Mouse (Mus musculus) brain, embryonic 14.5 days (tissue): ENCODE measurements around the gene Tmem106a. TPM values are rescaled to one million over a fixed set of nuclear protein-coding genes. Genes with fewer than 3 reads are reported as not detected.
A peak's percentile ranks its signal among the peaks of the same experiment; 100 is the strongest.
"Not testable (repeated sequence)": the region's sequence is repeated elsewhere in the genome, so short reads cannot be mapped to it uniquely, and the experiment has no call there.

Experiments
- DNase-seq: peaks from one replicate; pipeline ENCODE4 v3.0.0-alpha.2; 2011; ENCODE audit warnings: low read depth
- CTCF ChIP-seq: fragments of 200-500 bp; IDR thresholded peaks from 2 replicates; pipeline ENCODE4 v1.5.1; 2012; ENCODE audit warnings: inconsistent platforms, mild to moderate bottlenecking, moderate library complexity, borderline replicate concordance; ENCODE audit not compliant: insufficient read depth, insufficient read length; ENCODE audit errors: extremely low read depth
- POLR2A ChIP-seq: fragments of 200-500 bp; IDR thresholded peaks from 2 replicates; pipeline ENCODE4 v1.6.1; 2012; ENCODE audit warnings: mild to moderate bottlenecking, inconsistent platforms, borderline replicate concordance; ENCODE audit not compliant: poor library complexity, insufficient read depth, insufficient read length, severe bottlenecking; ENCODE audit errors: extremely low read depth
- polyA plus RNA-seq: library from polyadenylated mRNA; depleted of rRNA; stranded (reverse); fragments of >200 nt; gene quantifications from 2 replicates; pipeline ENCODE4 v1.2.3, GENCODE M21; 2012

Tmem106a gene
- polyA plus RNA-seq, 1 experiment = 3.6 TPM

DNA sequence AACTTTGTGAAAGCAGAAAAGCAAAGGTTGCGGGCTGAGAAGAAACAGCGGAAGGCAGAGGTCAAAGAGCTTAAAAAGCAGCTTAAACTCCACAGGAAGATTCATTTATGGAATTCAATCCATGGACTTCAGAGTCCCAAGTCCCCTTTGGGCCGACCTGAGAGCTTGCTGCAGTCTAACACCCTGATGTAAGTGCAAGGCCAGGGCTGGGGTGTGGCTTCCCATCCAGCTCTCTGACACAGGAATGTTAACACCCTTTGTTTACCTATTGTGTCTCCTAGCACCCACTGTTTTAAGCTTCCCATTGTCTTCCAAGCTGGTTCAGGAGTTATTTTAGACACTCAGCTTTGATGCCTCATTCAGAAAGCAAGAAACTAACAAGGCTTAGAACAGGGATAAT, 13.6 kb upstream of the Tmem106a start:
- TF ChIP-seq POLR2A (no peak), CTCF (no peak)
- DNase-seq = no peak

DNA sequence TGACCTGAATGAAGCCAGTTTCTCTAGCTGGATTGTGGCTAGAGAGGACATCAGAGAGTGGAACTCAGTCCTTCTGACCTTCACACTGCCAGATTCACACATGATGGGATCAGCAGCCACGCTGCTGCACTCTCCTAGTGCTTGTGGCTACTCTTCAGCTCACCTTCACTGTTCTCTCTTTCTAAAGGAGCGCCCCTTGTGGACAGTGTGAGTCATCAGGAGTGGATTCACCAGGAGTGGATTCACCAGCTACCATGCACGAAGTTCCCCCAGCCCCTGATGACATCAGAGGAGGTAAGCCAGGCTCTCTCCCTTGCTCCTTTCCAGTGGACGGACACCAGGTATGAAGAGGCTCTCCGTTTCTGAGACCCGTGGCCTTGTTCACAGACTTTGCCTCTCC, 5.9 kb upstream of the Tmem106a start:
- DNase-seq = no peak
- TF ChIP-seq CTCF = peak; percentile 35; the same call in 1 of the 2 replicates
- no peak for TF ChIP-seq POLR2A

DNA sequence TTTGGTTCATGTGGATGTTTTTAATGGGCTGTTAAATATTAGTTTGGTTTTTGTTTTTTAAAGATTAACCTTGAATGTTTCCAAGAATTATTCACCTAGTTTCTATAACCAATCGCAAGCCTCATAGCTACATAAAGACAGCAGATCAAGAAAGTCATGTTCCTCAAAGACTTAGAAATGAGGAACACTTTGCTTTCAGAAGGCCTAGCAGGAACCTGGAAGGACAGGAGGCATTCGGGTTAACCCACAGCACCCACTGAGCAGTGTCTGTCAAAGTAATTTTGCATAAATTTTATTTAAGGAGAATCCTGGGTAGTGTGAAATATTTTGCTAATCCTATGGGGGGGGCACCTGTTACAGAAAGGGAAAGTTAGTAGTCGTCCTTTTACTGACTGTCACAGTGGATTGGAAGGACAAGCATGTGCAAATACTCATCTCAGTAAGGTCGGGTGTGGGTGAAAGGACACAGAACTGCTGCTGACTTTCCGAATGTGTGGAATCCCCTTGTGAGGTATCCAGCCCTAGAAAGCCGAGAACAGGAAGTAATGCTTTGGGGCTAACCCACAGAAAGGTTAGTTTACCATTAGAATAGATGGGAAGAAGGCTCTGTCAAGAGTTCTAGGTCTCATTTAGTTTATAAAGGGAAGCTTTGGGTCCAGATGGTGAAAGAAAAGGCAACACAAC, 819 bp upstream of the Tmem106a start:
- TF ChIP-seq POLR2A (no peak), CTCF (no peak)
- DNase-seq = no peak

GRCm38 (mm10) chr11:101583205-101583604, 1.2 kb downstream of the Tmem106a start:
- no peak for DNase-seq
- TF ChIP-seq POLR2A (no peak), CTCF (no peak)

GRCm38 (mm10) chr11:101585031-101585430, 3.0 kb downstream of the Tmem106a start:
- not testable (repeated sequence) for DNase-seq

DNA sequence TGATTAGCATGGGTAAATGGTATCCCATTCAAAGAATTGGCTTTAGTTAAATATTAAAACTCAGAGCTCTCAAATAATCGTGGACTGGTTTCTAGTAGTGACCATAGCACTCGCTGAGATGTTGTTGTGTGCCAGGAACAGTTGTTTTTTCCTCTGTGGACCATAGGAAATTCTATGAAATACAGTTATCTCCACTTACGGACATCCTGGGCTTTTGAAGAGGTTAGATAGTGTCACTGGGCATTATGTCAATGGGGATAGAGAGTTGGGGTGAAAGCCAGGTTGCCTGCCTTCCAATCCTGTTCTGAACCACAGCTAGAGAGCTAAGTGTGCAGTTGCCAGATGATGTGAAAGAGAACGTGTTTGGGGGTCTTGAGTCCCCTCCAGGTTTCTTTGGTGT, 3.8 kb downstream of the Tmem106a start:
- no peak for TF ChIP-seq POLR2A
- TF ChIP-seq CTCF = no peak
- no peak for DNase-seq

GRCm38 (mm10) chr11:101587676-101588075, 5.6 kb downstream of the Tmem106a start:
- DNase-seq = no peak
- TF ChIP-seq POLR2A (no peak), CTCF (no peak)

GRCm38 (mm10) chr11:101588868-101589267, 6.8 kb downstream of the Tmem106a start:
- no peak for DNase-seq
- TF ChIP-seq POLR2A (no peak), CTCF (no peak)

DNA sequence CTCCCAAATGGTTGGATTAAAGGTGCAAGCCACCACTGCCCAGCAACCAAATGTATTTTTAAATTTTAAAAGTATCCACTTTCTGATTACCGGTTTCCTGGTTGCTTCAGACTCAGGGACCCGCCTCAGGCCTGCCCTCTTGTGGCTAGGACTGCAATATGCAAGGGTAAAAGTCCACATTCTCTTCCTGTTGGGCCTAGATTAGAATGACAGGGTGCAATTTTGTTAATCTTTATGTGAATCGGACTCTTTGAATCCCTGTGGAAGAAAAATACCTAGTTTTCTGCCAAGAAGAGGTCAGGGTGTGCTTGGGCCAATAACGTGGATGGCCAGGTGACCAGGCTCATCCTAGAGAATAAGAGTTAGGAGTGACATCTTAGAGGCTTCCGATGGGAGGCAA, 7.4 kb downstream of the Tmem106a start:
- DNase-seq = peak; percentile 56
- no peak for TF ChIP-seq POLR2A
- peak; percentile 81 for TF ChIP-seq CTCF

- DNase-seq = no peak
- TF ChIP-seq CTCF (no peak), POLR2A (no peak)
These were observed 8.1 kb downstream of the Tmem106a start for GRCm38 (mm10) chr11:101589989-101590624.

DNA sequence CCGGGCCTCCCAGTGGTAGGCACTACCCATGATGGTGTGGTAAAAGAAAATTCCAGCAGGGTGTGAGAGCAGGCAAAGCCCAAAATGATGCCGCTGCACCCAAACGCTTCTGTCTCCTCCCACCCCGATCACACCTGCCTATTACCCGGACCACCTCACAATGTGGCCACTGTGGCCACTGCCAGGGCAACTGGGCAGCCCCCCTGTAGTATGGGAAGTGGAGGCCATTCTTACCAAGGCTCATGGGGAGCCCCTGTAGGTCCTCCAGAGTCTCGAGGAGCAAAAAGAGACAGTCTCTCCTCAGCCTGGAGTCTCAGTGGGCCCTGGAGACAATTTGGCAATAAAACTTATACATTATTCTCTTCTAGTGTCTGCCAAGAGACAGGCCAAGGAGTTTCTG, 17.1 kb downstream of the Tmem106a start, which contains the start of gene Gm11634:
TSS of gene Gm11634 (minus strand) at position 101 of the 400 bp plus-strand sequence.
- DNase-seq = no peak
- TF ChIP-seq POLR2A (no peak), CTCF (no peak)

DNA sequence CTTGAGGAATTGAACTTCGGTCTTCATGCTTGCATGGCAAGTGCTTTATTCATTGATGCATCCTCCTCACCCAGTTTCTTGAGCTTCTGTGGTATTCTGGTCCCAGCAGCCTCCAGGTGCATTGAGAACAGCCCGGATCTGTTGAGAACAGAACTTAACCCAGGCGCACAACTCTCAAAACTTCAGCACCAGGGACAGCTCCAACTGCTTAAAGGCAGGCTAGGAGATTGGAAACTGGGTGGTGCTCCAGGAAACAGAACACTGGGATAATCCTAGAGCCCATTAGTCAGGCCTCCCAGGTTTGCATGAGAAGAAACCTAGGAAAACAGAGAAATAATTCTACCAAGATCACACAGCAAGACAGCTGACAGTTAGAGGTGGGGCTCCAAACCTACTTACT, 20.4 kb downstream of the Tmem106a start:
- no peak for TF ChIP-seq CTCF
- TF ChIP-seq POLR2A = no peak
- peak; percentile 58 for DNase-seq

- no peak for DNase-seq
- TF ChIP-seq CTCF (no peak), POLR2A (no peak)
These were observed 22.1 kb downstream of the Tmem106a start for GRCm38 (mm10) chr11:101604116-101604515.
